Mouse (Mus musculus) kidney, adult 2 months (tissue): ENCODE data around the gene H2-T24.
"Not testable (repeated sequence)": the region's sequence is repeated elsewhere in the genome, so short reads cannot be mapped to it uniquely, and the experiment has no call there.

Experiments used
- CTCF ChIP-seq: fragments of 200-500 bp; conservative IDR thresholded peaks from 2 replicates; pipeline ENCODE4 v1.5.1; 2011; ENCODE audit warnings: low read depth, mild to moderate bottlenecking, control low read depth, low read length, moderate library complexity, mixed read lengths; ENCODE audit not compliant: insufficient read depth, insufficient read length
- POLR2A ChIP-seq: fragments of 200-500 bp; IDR thresholded peaks from one replicate; pipeline ENCODE4 v1.6.1; 2011; ENCODE audit warnings: low read depth, low read length, control low read depth

DNA sequence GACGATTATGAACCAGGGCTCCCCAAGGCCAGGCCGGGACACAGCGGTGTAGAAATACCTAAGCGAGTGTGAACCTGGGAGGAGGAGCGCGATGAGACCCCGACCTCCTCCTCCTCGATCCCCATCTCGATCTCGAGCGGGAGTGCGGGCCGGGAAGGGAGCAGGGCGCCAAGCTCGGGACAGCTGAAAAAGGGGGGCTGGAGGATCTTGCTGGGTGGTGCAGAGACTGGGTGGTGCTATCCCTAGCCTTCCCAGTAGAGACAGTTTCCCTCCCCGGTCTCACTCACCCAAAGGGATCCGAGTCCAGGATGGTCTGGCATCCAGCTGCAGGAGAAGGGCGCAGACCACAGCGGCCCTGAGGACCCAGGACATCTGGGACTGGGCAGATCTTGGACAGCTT, 21.7 kb upstream of the H2-T24 start:
- not testable (repeated sequence) for TF ChIP-seq CTCF, POLR2A
